Mouse (Mus musculus) heart, adult 2 months (tissue): ENCODE measurements around the gene Pla2g16.

Experiments used
- CTCF ChIP-seq: fragments of 200-600 bp; IDR thresholded peaks from 2 replicates; pipeline ENCODE4 v1.8.1; 2022; ENCODE audit warnings: antibody characterized with exemption, mild to moderate bottlenecking, moderate library complexity
- EP300 ChIP-seq: fragments of 200-500 bp; IDR thresholded peaks from 2 replicates; pipeline ENCODE4 v1.6.1; 2011; ENCODE audit warnings: low read depth, low read length, control low read depth; ENCODE audit not compliant: insufficient read depth
- POLR2A ChIP-seq: fragments of 200-500 bp; IDR thresholded peaks from 2 replicates; pipeline ENCODE4 v1.6.1; 2011; ENCODE audit warnings: mild to moderate bottlenecking, low read depth, low read length, control low read depth; ENCODE audit not compliant: insufficient read depth

- TF ChIP-seq CTCF (no peak), POLR2A (no peak), EP300 (no peak)
Measured at GRCm38 (mm10) chr19:7524879-7525278, 32.4 kb upstream of the Pla2g16 start.
